Mouse (Mus musculus) limb, embryonic 15.5 days (tissue): ENCODE results near the gene Dlg2. TPM values are rescaled to one million over a fixed set of nuclear protein-coding genes. Genes with fewer than 3 reads are reported as not detected.

Experiments
- ATAC-seq: fragments of 200-750 bp; cut with Nextera tagmentation; 2 replicates; pipeline ENCODE4 v1.8.0; 2017; ENCODE audit warnings: low read depth, moderate TSS enrichment; ENCODE audit not compliant: insufficient number of reproducible peaks, low FRiP score, low TSS enrichment
- H3K27ac ChIP-seq: fragments of 300-500 bp; sonication (generic); 2 replicates; pipeline ENCODE4 v1.5.1; 2015; ENCODE audit warnings: moderate library complexity, mild to moderate bottlenecking, inconsistent platforms
- H3K27me3 ChIP-seq: fragments of 300-500 bp; sonication (generic); 2 replicates; pipeline ENCODE4 v1.6.1; 2015; ENCODE audit warnings: inconsistent platforms
- H3K36me3 ChIP-seq: fragments of 300-500 bp; sonication (generic); 2 replicates; pipeline ENCODE4 v1.6.1; 2015; ENCODE audit warnings: inconsistent platforms
- H3K4me1 ChIP-seq: fragments of 300-500 bp; sonication (generic); 2 replicates; pipeline ENCODE4 v1.6.1; 2015; ENCODE audit warnings: inconsistent platforms
- H3K4me2 ChIP-seq: fragments of 300-500 bp; sonication (generic); 2 replicates; pipeline ENCODE4 v1.6.1; 2015; ENCODE audit warnings: mild to moderate bottlenecking, inconsistent platforms
- H3K4me3 ChIP-seq: fragments of 300-500 bp; sonication (generic); 2 replicates; pipeline ENCODE4 v1.5.1; 2015; ENCODE audit warnings: mild to moderate bottlenecking, inconsistent platforms
- H3K9ac ChIP-seq: fragments of 300-500 bp; sonication (generic); 2 replicates; pipeline ENCODE4 v1.6.1; 2015; ENCODE audit warnings: inconsistent platforms
- H3K9me3 ChIP-seq: fragments of 300-500 bp; sonication (generic); 2 replicates; pipeline ENCODE4 v1.6.1; 2016; ENCODE audit warnings: inconsistent platforms
- WGBS: fragments of 180-500 bp; shearing (Covaris S2); methylation state at CpG from one replicate; pipeline ENCODE4 v1.1.7; 2015; 5-methylcytosine and 5-hydroxymethylcytosine counted together
- polyA plus RNA-seq: library from polyadenylated mRNA; unstranded; fragments of >200 nt; fragmentation: Nextera tagmentation; extraction: Ambion mirVana; gene quantifications from 2 replicates; pipeline ENCODE4 v1.2.1, GENCODE M21; 2015

Gene Dlg2
- polyA plus RNA-seq, 1 experiment from 2014 or later = 7.6 TPM

- 77% methylated on average over 2 of the region's 2 CpGs for WGBS
- Histone ChIP-seq H3K4me2 (no peak overlapping the region), H3K36me3 (no peaks in the 10 kb centered on the region), H3K27ac (no peak overlapping the region), H3K4me3 (no peak overlapping the region), H3K4me1 (no peaks in the 10 kb centered on the region), H3K9ac (no peak overlapping the region), H3K9me3 (no peaks in the 10 kb centered on the region), H3K27me3 (no peaks in the 10 kb centered on the region)
- ATAC-seq = no peak
These were observed 77.9 kb downstream of the Dlg2 start for GRCm38 (mm10) chr7:90554421-90554820.

- no peaks in the 10 kb centered on the region for H3K27me3 ChIP-seq
These were observed 92.7 kb downstream of the Dlg2 start for GRCm38 (mm10) chr7:90569130-90569529.

DNA sequence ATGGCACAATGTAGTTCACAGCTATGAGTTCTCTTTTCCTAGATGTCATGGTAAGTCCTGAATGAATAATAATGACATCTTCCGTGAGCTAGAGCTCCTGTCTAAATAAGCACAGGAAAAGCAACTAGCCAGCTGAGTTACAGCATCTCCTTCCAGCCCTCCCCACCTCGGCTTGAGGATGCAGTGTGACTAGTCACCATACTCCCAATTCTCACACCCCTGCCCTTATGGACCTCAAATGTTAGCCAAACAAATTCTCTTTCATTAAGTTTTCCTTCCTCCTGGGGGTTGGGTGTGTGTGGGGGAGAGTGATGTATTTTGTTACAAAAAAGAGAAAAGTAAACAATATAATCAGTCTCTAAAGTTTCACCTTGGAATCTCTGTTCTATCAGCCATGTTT, 111.3 kb downstream of the Dlg2 start:
- Histone ChIP-seq H3K4me2 (no peak overlapping the region), H3K4me3 (no peak overlapping the region), H3K36me3 (no peaks in the 10 kb centered on the region), H3K27me3 (no peaks in the 10 kb centered on the region), H3K9ac (no peak overlapping the region), H3K27ac (no peak overlapping the region), H3K9me3 (no peaks in the 10 kb centered on the region), H3K4me1 (no peaks in the 10 kb centered on the region)
- no peak for ATAC-seq
- 63% methylated on average over 2 of the region's 2 CpGs for WGBS

More at GRCm38 (mm10) chr7:90569130-90569529, 92.7 kb downstream of the Dlg2 start:
- H3K27ac ChIP-seq = no peak overlapping the region
- ATAC-seq = no peak
- H3K36me3 ChIP-seq = no peaks in the 10 kb centered on the region
- no peak overlapping the region for H3K4me2 ChIP-seq
- no peaks in the 10 kb centered on the region for H3K4me1 ChIP-seq
- 47% methylated on average over 7 of the region's 7 CpGs for WGBS
- H3K9ac ChIP-seq = no peak overlapping the region
- H3K4me3 ChIP-seq = no peak overlapping the region
- no peaks in the 10 kb centered on the region for H3K9me3 ChIP-seq

- no peaks in the 10 kb centered on the region for H3K27me3 ChIP-seq
These were observed 111.8 kb downstream of the Dlg2 start for GRCm38 (mm10) chr7:90588318-90588717.

DNA sequence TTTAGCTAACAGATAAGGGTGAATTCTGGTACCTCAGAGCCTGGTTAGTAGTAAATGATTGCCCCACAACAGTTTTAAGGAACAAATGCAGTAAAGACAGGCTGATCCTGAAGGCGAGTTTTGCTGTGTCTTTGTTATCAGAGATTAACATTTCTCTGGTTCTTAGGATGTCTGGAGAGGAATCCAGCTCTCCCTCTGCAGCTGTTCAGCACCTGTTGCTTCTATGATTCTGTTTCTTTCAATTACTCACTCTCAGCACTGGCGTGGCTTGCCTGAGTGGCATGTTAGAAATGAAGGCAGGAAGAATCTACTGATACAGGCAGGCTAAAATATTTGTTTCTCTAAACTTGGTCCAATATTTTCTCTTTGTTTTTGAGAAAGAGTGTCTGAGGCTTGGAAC, 133.3 kb downstream of the Dlg2 start:
- no peak overlapping the region for H3K4me3 ChIP-seq
- H3K4me1 ChIP-seq = no peaks in the 10 kb centered on the region
- H3K9me3 ChIP-seq = no peaks in the 10 kb centered on the region
- no peak overlapping the region for H3K4me2 ChIP-seq
- H3K27ac ChIP-seq = no peak overlapping the region
- WGBS = 45% methylated on average over 2 of the region's 2 CpGs
- no peak overlapping the region for H3K9ac ChIP-seq
- H3K36me3 ChIP-seq = no peaks in the 10 kb centered on the region
- H3K27me3 ChIP-seq = no peaks in the 10 kb centered on the region
- ATAC-seq = no peak

More at GRCm38 (mm10) chr7:90588318-90588717, 111.8 kb downstream of the Dlg2 start:
- ATAC-seq = no peak
- WGBS = 73% methylated on average over 1 of the region's 1 CpGs
- no peaks in the 10 kb centered on the region for H3K9me3 ChIP-seq
- H3K4me1 ChIP-seq = no peaks in the 10 kb centered on the region
- no peak overlapping the region for H3K27ac ChIP-seq
- no peak overlapping the region for H3K4me2 ChIP-seq
- no peak overlapping the region for H3K9ac ChIP-seq
- H3K36me3 ChIP-seq = no peaks in the 10 kb centered on the region
- no peak overlapping the region for H3K4me3 ChIP-seq

GRCm38 (mm10) chr7:90630546-90630945, 154.1 kb downstream of the Dlg2 start:
- no peak overlapping the region for H3K4me2 ChIP-seq
- no peaks in the 10 kb centered on the region for H3K4me1 ChIP-seq
- no peaks in the 10 kb centered on the region for H3K36me3 ChIP-seq
- H3K9ac ChIP-seq = no peak overlapping the region
- 82% methylated on average over 3 of the region's 3 CpGs for WGBS
- no peaks in the 10 kb centered on the region for H3K9me3 ChIP-seq
- no peak for ATAC-seq
- no peaks in the 10 kb centered on the region for H3K27me3 ChIP-seq
- no peak overlapping the region for H3K27ac ChIP-seq
- H3K4me3 ChIP-seq = no peak overlapping the region

DNA sequence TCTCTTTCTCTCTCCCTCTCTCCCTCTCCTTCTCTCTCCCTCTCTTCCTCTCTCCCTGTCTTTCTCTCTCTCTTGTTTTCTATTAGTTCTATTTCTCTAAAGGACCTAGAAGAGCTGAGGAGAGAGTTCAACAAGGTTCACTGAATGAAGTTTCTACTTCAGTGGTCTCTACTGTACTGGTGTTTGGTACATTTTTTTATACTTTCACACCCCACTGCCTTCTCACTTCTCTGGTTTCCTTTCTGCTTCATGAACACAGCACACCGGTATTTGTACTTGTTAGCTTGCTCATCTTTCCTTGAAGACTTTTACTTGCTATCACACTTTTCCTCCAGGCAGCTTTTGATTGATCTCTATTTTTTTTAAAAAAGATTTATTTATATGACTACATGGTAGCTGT, 173.0 kb downstream of the Dlg2 start:
- H3K36me3 ChIP-seq = no peaks in the 10 kb centered on the region
- H3K4me2 ChIP-seq = no peak overlapping the region
- no peak for ATAC-seq
- no peaks in the 10 kb centered on the region for H3K9me3 ChIP-seq
- H3K27me3 ChIP-seq = no peaks in the 10 kb centered on the region
- H3K27ac ChIP-seq = no peak overlapping the region
- no peak overlapping the region for H3K9ac ChIP-seq
- H3K4me1 ChIP-seq = no peaks in the 10 kb centered on the region
- no peak overlapping the region for H3K4me3 ChIP-seq
- WGBS = 82% methylated on average over 1 of the region's 1 CpGs

- no peaks in the 10 kb centered on the region for H3K9me3 ChIP-seq
- ATAC-seq = no peak
- 38% methylated on average over 6 of the region's 6 CpGs for WGBS
These were observed 174.7 kb downstream of the Dlg2 start for GRCm38 (mm10) chr7:90651128-90651527.

GRCm38 (mm10) chr7:90651611-90652010, 175.1 kb downstream of the Dlg2 start:
- no peak for ATAC-seq
- Histone ChIP-seq H3K36me3 (no peaks in the 10 kb centered on the region), H3K4me3 (no peak overlapping the region), H3K9me3 (no peaks in the 10 kb centered on the region), H3K4me1 (no peaks in the 10 kb centered on the region), H3K27ac (no peak overlapping the region), H3K9ac (no peak overlapping the region), H3K4me2 (no peak overlapping the region), H3K27me3 (no peaks in the 10 kb centered on the region)
- 67% methylated on average over 2 of the region's 2 CpGs for WGBS

More at GRCm38 (mm10) chr7:90651128-90651527, 174.7 kb downstream of the Dlg2 start:
- Histone ChIP-seq H3K4me2 (no peak overlapping the region), H3K27ac (no peak overlapping the region), H3K4me3 (no peak overlapping the region), H3K36me3 (no peaks in the 10 kb centered on the region), H3K9ac (no peak overlapping the region), H3K27me3 (no peaks in the 10 kb centered on the region), H3K4me1 (no peaks in the 10 kb centered on the region)

GRCm38 (mm10) chr7:90658593-90658992, 182.1 kb downstream of the Dlg2 start:
- Histone ChIP-seq H3K27ac (no peak overlapping the region), H3K36me3 (no peaks in the 10 kb centered on the region), H3K4me3 (no peak overlapping the region), H3K27me3 (no peaks in the 10 kb centered on the region), H3K9me3 (no peaks in the 10 kb centered on the region), H3K9ac (no peak overlapping the region), H3K4me2 (no peak overlapping the region), H3K4me1 (no peaks in the 10 kb centered on the region)
- WGBS = 75% methylated on average over 3 of the region's 3 CpGs
- ATAC-seq = no peak

GRCm38 (mm10) chr7:90694050-90694449, 217.6 kb downstream of the Dlg2 start:
- no peak for ATAC-seq
- Histone ChIP-seq H3K9ac (no peak overlapping the region), H3K4me3 (no peak overlapping the region), H3K4me2 (no peak overlapping the region), H3K4me1 (no peaks in the 10 kb centered on the region), H3K9me3 (no peaks in the 10 kb centered on the region), H3K27me3 (no peaks in the 10 kb centered on the region), H3K36me3 (no peaks in the 10 kb centered on the region), H3K27ac (no peak overlapping the region)

DNA sequence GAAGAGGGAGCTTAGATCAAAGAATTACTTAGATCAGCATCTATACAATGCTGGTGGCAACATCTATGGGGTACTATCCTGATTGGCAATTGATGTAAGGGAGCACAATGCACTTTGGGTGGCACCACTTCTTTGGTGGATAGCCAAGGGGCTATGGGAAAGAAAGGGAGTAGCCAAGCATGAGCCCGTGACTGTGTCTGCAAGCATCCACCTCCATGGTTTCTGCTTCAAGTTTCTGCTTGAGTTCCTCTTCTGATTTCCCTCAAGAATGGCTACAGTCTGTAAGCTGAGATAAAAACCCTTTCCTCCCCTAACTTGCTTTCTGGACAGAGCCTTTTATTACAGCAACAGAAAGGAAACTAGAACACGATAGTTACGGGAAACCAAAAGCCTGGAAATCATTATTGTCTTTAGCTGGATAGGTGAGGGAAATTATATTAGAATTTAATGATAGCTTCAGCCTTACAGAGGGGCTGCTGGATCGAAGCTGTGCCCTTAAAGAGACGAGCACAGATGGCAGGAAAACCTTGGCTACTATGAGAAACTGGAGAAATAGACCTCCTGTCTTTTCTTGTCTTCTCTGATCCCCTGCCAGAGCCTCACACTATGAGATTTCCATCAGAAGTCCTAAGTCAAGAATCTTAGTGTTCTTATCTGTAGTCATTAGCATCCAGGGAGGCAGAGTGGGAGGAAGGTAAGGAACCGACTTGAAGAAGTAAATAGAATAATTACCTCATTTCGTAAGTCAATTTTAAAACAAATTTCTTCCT, 219.9 kb downstream of the Dlg2 start:
- no peaks in the 10 kb centered on the region for H3K36me3 ChIP-seq
- H3K27me3 ChIP-seq = no peaks in the 10 kb centered on the region
- H3K4me2 ChIP-seq = no peak overlapping the region
- ATAC-seq = no peak
- no peaks in the 10 kb centered on the region for H3K9me3 ChIP-seq
- no peak overlapping the region for H3K9ac ChIP-seq
- no peaks in the 10 kb centered on the region for H3K4me1 ChIP-seq
- H3K27ac ChIP-seq = no peak overlapping the region
- no peak overlapping the region for H3K4me3 ChIP-seq
- 52% methylated on average over 7 of the region's 7 CpGs for WGBS
